Mouse (Mus musculus) stomach, embryonic 15.5 days (tissue): ENCODE measurements around the gene Islr. TPM values are rescaled to one million over a fixed set of nuclear protein-coding genes. Genes with fewer than 3 reads are reported as not detected.

Experiments used
- ATAC-seq: fragments of 200-750 bp; cut with Nextera tagmentation; 2 replicates; pipeline ENCODE4 v1.8.0; 2017; ENCODE audit warnings: low read depth, moderate number of reproducible peaks, moderate TSS enrichment; ENCODE audit not compliant: insufficient read depth, low FRiP score
- H3K27ac ChIP-seq: fragments of 300-500 bp; sonication (generic); 2 replicates; pipeline ENCODE4 v1.5.1; 2015; ENCODE audit warnings: mild to moderate bottlenecking, inconsistent platforms
- H3K27me3 ChIP-seq: fragments of 300-500 bp; sonication (generic); replicated peaks from 2 replicates; pipeline ENCODE4 v1.6.1; 2015; ENCODE audit warnings: inconsistent platforms
- H3K36me3 ChIP-seq: fragments of 300-500 bp; sonication (generic); 2 replicates; pipeline ENCODE4 v1.6.1; 2015; ENCODE audit warnings: inconsistent platforms
- H3K4me1 ChIP-seq: fragments of 300-500 bp; sonication (generic); 2 replicates; pipeline ENCODE4 v1.6.1; 2015; ENCODE audit warnings: inconsistent platforms
- H3K4me2 ChIP-seq: fragments of 300-500 bp; sonication (generic); 2 replicates; pipeline ENCODE4 v1.6.1; 2015; ENCODE audit warnings: mild to moderate bottlenecking, inconsistent platforms
- H3K4me3 ChIP-seq: fragments of 300-500 bp; sonication (generic); replicated peaks from 2 replicates; pipeline ENCODE4 v1.5.1; 2015; ENCODE audit warnings: inconsistent platforms
- H3K9ac ChIP-seq: fragments of 300-500 bp; sonication (generic); 2 replicates; pipeline ENCODE4 v1.6.1; 2015; ENCODE audit warnings: inconsistent platforms
- H3K9me3 ChIP-seq: fragments of 300-500 bp; sonication (generic); 2 replicates; pipeline ENCODE4 v1.6.1; 2016; ENCODE audit warnings: inconsistent platforms
- WGBS: fragments of 180-500 bp; shearing (Covaris S2); methylation state at CpG from one replicate; pipeline ENCODE4 v1.1.7; 2015; 5-methylcytosine and 5-hydroxymethylcytosine counted together
- polyA plus RNA-seq: library from polyadenylated mRNA; unstranded; fragments of >200 nt; fragmentation: Nextera tagmentation; extraction: Ambion mirVana; gene quantifications from 2 replicates; pipeline ENCODE4 v1.2.1, GENCODE M21; 2015

The Islr gene
- polyA plus RNA-seq, 1 experiment from 2014 or later, result 105 TPM

GRCm38 (mm10) chr9:58133893-58134884 is 69.9 kb downstream of the Islr start:
- ATAC-seq, result peak; percentile 41; the same call in 1 of the 2 replicates
- Histone ChIP-seq H3K4me2 (no peak overlapping the region), H3K9ac (no peak overlapping the region), H3K27me3 (no peaks in the 10 kb centered on the region), H3K27ac (peak overlapping the region; percentile 28; the same call in 1 of the 2 replicates), H3K4me3 (no peak overlapping the region), H3K4me1 (peaks cover 26% of the 10 kb centered on the region), H3K36me3 (no peaks in the 10 kb centered on the region), H3K9me3 (no peaks in the 10 kb centered on the region)
- 14% methylated on average over 16 of the region's 17 CpGs for WGBS

GRCm38 (mm10) chr9:58131735-58132134 is 72.4 kb downstream of the Islr start:
- Histone ChIP-seq H3K27ac (no peak overlapping the region), H3K36me3 (no peaks in the 10 kb centered on the region), H3K27me3 (no peaks in the 10 kb centered on the region), H3K9ac (no peak overlapping the region), H3K4me1 (peaks cover 36% of the 10 kb centered on the region), H3K4me3 (no peak overlapping the region), H3K9me3 (no peaks in the 10 kb centered on the region), H3K4me2 (no peak overlapping the region)
- ATAC-seq, result no peak
- WGBS, result 67% methylated on average over 7 of the region's 7 CpGs

GRCm38 (mm10) chr9:58130909-58131308 is 73.2 kb downstream of the Islr start:
- no peak overlapping the region for H3K4me3 ChIP-seq
- H3K36me3 ChIP-seq, result no peaks in the 10 kb centered on the region
- H3K9ac ChIP-seq, result no peak overlapping the region
- no peak for ATAC-seq
- 43% methylated on average over 3 of the region's 3 CpGs for WGBS
- H3K27ac ChIP-seq, result no peak overlapping the region
- H3K9me3 ChIP-seq, result no peaks in the 10 kb centered on the region
- H3K4me1 ChIP-seq, result peaks cover 36% of the 10 kb centered on the region
- no peaks in the 10 kb centered on the region for H3K27me3 ChIP-seq
- no peak overlapping the region for H3K4me2 ChIP-seq

- H3K4me2 ChIP-seq, result peak overlapping the region; percentile 24; the same call in 1 of the 2 replicates
- 20% methylated on average over 8 of the region's 8 CpGs for WGBS
These were observed 74.6 kb downstream of the Islr start for GRCm38 (mm10) chr9:58129508-58129907.

GRCm38 (mm10) chr9:58128926-58129413 is 75.1 kb downstream of the Islr start:
- H3K9ac ChIP-seq, result no peak overlapping the region

More at GRCm38 (mm10) chr9:58129508-58129907, 74.6 kb downstream of the Islr start:
- peaks cover 36% of the 10 kb centered on the region for H3K4me1 ChIP-seq
- no peak overlapping the region for H3K27ac ChIP-seq
- H3K36me3 ChIP-seq, result no peaks in the 10 kb centered on the region
- H3K4me3 ChIP-seq, result no peak overlapping the region
- no peaks in the 10 kb centered on the region for H3K27me3 ChIP-seq
- no peaks in the 10 kb centered on the region for H3K9me3 ChIP-seq
- no peak for ATAC-seq
- no peak overlapping the region for H3K9ac ChIP-seq

GRCm38 (mm10) chr9:58125811-58126210 is 78.3 kb downstream of the Islr start:
- 29% methylated on average over 4 of the region's 4 CpGs for WGBS
- ATAC-seq, result no peak
- H3K9ac ChIP-seq, result no peak overlapping the region

More at GRCm38 (mm10) chr9:58128926-58129413, 75.1 kb downstream of the Islr start:
- ATAC-seq, result no peak
- Histone ChIP-seq H3K27me3 (no peaks in the 10 kb centered on the region), H3K4me2 (peak overlapping the region; percentile 24; the same call in 1 of the 2 replicates), H3K4me3 (no peak overlapping the region), H3K4me1 (peaks cover 32% of the 10 kb centered on the region), H3K27ac (no peak overlapping the region), H3K36me3 (no peaks in the 10 kb centered on the region), H3K9me3 (no peaks in the 10 kb centered on the region)
- WGBS, result 13% methylated on average over 13 of the region's 13 CpGs

GRCm38 (mm10) chr9:58125085-58125484 is 79.0 kb downstream of the Islr start:
- Histone ChIP-seq H3K27me3 (no peaks in the 10 kb centered on the region), H3K4me1 (peaks cover 22% of the 10 kb centered on the region), H3K4me3 (no peak overlapping the region), H3K36me3 (no peaks in the 10 kb centered on the region), H3K9ac (no peak overlapping the region), H3K9me3 (no peaks in the 10 kb centered on the region), H3K4me2 (no peak overlapping the region), H3K27ac (no peak overlapping the region)
- no peak for ATAC-seq
- WGBS, result 46% methylated on average over 3 of the region's 3 CpGs

More at GRCm38 (mm10) chr9:58125811-58126210, 78.3 kb downstream of the Islr start:
- H3K9me3 ChIP-seq, result no peaks in the 10 kb centered on the region
- no peak overlapping the region for H3K27ac ChIP-seq
- H3K4me3 ChIP-seq, result no peak overlapping the region
- H3K4me1 ChIP-seq, result peaks cover 23% of the 10 kb centered on the region
- no peaks in the 10 kb centered on the region for H3K36me3 ChIP-seq
- H3K4me2 ChIP-seq, result no peak overlapping the region
- H3K27me3 ChIP-seq, result no peaks in the 10 kb centered on the region

GRCm38 (mm10) chr9:58118671-58119070 is 85.4 kb downstream of the Islr start, which contains the start of gene Ccdc33:
Gene Ccdc33, minus strand, starts transcription at chr9:58118823.
- no peak within 1 kb of the TSS for H3K9ac ChIP-seq
- H3K27me3 ChIP-seq, result peaks cover 3% of the 10 kb centered on the region; the same call in 1 of the 2 replicates
- no peak within 1 kb of the TSS for H3K4me2 ChIP-seq
- no peak within 1 kb of the TSS for H3K4me3 ChIP-seq
- no peaks in the 10 kb centered on the region for H3K36me3 ChIP-seq
- 21% methylated on average over 2 of the region's 2 CpGs for WGBS
- H3K4me1 ChIP-seq, result peaks cover 20% of the 10 kb centered on the region
- H3K27ac ChIP-seq, result no peak within 1 kb of the TSS
- no peaks in the 10 kb centered on the region for H3K9me3 ChIP-seq
- ATAC-seq, result no peak

GRCm38 (mm10) chr9:58116024-58116651 is 88.0 kb downstream of the Islr start:
- 50% methylated on average over 7 of the region's 7 CpGs for WGBS
- Histone ChIP-seq H3K4me1 (peaks cover 36% of the 10 kb centered on the region), H3K4me2 (no peak overlapping the region), H3K36me3 (no peaks in the 10 kb centered on the region), H3K4me3 (no peak overlapping the region), H3K9me3 (no peaks in the 10 kb centered on the region), H3K9ac (no peak overlapping the region), H3K27ac (no peak overlapping the region), H3K27me3 (peaks cover 6% of the 10 kb centered on the region; the same call in 1 of the 2 replicates)
- ATAC-seq, result no peak

GRCm38 (mm10) chr9:58115297-58115925 is 88.7 kb downstream of the Islr start:
- Histone ChIP-seq H3K27me3 (peaks cover 6% of the 10 kb centered on the region; the same call in 1 of the 2 replicates), H3K4me3 (no peak overlapping the region), H3K4me1 (peaks cover 36% of the 10 kb centered on the region), H3K9ac (no peak overlapping the region), H3K4me2 (no peak overlapping the region), H3K36me3 (no peaks in the 10 kb centered on the region), H3K9me3 (no peaks in the 10 kb centered on the region), H3K27ac (no peak overlapping the region)
- no peak for ATAC-seq
- WGBS, result 43% methylated on average over 7 of the region's 7 CpGs

GRCm38 (mm10) chr9:58114019-58114418 is 90.1 kb downstream of the Islr start:
- no peaks in the 10 kb centered on the region for H3K9me3 ChIP-seq
- H3K27ac ChIP-seq, result no peak overlapping the region
- no peak for ATAC-seq
- H3K4me3 ChIP-seq, result no peak overlapping the region
- H3K36me3 ChIP-seq, result no peaks in the 10 kb centered on the region
- no peak overlapping the region for H3K4me2 ChIP-seq
- peaks cover 36% of the 10 kb centered on the region for H3K4me1 ChIP-seq
- no peak overlapping the region for H3K9ac ChIP-seq
- H3K27me3 ChIP-seq, result peaks cover 6% of the 10 kb centered on the region; the same call in 1 of the 2 replicates
- WGBS, result 16% methylated on average over 9 of the region's 9 CpGs
